Mouse (Mus musculus) lung, postnatal 36 days (tissue): ENCODE data around the gene Wdr95.

Source experiments
- DNase-seq: peaks from one replicate; pipeline ENCODE4 v3.0.0; 2022; ENCODE audit warnings: mixed read lengths

Wdr95 gene

GRCm38 (mm10) chr5:149583507-149583906 is 55.0 kb downstream of the Wdr95 start:
- no peak for DNase-seq

GRCm38 (mm10) chr5:149584154-149584655 is 55.7 kb downstream of the Wdr95 start:
- peak; percentile 46 for DNase-seq

DNA sequence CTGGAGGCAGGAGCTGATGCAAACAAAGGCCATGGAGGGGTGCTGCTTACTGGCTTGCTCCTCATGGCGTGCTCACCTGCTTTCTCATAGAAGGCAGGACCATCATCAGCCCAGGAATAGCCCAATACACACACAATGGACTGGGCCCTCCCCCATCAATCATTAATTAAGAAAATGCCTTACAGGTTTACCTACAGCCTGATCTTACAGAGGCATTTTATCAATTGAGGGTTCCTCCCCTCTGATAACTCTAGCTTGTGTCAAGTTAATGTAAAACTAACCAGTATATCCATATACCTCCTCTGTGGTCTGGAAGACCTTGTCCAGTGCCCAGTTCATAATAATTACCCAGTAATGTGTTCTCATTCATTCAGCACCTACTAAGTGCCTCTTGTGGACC is 56.8 kb downstream of the Wdr95 start:
- DNase-seq = no peak

DNA sequence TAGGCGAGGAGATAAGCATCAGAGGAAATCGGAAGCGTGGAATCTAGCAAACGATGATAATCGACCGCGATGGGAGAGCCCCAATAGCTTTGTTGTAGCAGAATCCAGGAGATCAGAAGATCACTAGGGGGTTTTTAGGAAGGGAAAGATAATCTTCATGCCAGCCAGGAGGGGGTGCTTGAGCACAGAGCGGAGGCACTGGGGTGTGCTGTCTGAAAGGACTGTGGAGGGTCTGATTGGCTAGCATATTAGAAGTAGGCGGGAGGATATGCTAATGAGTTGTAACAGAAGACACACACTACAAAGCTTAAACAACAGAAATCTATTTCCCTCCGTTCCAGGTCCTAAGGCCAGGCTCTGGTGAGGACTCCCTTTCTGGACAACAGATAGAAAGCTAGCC is 57.4 kb downstream of the Wdr95 start:
- no peak for DNase-seq

DNA sequence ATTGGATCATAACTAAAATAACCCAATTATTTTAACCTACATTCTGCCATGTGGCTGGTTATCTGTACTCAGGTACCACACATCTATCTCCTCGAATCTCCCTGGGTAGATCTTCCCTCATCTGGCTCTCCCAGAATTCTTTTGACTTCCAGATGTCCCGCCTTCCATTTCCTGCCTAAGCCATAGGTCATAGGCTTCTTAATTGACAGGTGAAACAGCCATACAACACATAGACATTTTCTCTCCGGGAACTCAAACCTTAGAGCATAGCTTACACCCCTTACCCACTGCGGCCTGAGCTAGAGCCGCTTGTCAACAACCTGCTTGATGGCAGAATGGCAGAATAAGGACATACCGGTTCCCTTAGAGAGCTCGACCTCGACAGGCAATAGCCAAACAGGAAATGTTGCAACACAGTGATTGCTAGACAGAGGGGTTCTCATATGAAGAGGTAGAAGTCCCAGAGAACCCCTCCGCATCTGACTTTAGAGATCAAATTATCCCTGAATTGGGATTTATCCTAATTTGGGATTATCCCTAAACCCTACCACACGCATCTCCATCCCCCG is 58.9 kb downstream of the Wdr95 start:
- no peak for DNase-seq

- DNase-seq = no peak
Measured at GRCm38 (mm10) chr5:149588814-149589534, 60.5 kb downstream of the Wdr95 start.

DNA sequence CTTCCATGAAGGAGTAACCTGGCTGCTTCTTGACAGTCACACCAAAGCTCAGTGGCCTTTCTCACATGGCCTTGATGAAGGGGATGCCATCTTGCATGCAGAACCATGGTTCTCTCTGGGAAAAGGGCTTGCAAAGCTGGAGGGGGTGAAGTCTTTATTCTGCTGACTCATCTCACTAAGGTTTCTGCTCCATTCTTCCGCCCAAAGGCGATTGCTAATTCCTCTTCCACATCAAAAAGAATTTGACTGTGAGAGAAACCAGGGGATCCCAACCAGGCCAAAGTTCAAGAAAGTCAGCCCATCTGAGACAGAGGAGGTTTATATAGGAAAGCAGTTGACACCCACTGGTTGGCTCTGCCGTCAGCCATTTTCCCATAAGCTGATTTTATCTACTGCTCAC is 61.5 kb downstream of the Wdr95 start:
- DNase-seq = no peak

DNA sequence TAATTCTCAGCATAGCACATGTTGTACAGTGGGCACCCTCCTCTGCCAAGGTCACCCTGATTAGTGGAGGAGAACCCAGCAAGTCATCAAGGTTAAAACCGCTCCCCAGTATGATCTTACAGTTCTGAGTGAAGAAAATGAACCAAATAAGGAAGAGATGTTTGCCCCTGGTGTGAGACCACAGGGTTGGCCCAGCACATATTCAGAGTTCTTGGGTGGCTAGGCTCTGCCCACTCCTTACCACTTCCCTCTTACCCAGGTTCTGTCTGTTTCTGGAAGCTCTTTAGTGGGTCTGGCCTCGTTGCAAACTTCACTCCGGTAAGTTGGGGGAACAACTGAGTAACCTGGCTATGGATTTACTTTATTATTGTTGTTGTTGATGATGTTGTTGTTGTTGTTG is 65.7 kb downstream of the Wdr95 start:
- DNase-seq = no peak

DNA sequence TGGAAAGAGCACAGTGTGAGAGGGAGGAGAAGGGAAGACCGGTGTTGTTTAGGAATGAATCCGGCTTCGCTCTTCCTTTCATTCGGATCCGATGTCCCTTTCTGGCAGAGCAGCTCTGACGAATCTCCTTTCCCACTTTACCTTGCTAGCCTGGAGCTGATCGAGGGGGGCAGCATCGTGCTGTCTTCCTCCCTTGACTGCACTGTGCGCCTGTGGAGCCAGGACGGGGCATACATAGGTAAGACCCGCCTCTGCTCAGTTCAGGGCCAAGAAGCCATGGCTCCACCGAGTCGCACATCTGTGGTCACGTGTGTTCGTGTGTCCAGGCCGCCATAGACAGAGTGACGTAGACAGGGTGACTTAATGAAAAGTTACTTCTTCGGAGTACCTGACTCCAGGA is 68.9 kb downstream of the Wdr95 start:
- DNase-seq = no peak

- no peak for DNase-seq
Measured at GRCm38 (mm10) chr5:149601996-149602395, 73.5 kb downstream of the Wdr95 start.

GRCm38 (mm10) chr5:149603241-149603640 is 74.8 kb downstream of the Wdr95 start:
- no peak for DNase-seq

DNA sequence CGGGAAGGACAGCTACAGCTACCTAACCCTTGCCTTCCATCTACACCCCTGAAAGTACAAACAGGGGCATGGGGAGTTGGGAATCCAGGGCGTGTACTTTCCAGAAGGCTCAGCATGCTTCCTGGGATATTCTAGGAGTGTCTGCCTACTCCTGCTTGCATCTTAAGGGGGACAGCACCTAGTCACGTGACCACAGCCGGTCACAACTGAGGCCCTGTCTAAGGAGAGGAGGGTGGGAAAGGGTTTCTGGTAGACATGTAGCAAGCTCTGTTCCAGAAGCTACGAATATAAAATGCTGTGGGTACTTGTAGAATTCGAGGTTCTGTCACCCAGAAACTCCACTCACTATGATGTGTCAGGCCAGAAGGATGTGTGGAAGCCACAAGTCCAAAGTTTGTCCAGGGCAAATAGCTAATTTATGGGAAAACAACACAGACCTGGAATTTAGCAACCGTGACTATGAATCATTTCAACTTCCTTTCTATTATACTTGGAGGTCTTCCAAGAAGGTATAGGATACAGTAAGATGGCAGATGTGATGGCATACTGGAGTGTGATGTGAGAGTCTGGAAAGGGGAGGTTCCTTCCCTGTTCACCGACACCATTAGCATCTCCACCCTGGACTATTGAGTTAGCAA is 78.7 kb downstream of the Wdr95 start:
- no peak for DNase-seq

DNA sequence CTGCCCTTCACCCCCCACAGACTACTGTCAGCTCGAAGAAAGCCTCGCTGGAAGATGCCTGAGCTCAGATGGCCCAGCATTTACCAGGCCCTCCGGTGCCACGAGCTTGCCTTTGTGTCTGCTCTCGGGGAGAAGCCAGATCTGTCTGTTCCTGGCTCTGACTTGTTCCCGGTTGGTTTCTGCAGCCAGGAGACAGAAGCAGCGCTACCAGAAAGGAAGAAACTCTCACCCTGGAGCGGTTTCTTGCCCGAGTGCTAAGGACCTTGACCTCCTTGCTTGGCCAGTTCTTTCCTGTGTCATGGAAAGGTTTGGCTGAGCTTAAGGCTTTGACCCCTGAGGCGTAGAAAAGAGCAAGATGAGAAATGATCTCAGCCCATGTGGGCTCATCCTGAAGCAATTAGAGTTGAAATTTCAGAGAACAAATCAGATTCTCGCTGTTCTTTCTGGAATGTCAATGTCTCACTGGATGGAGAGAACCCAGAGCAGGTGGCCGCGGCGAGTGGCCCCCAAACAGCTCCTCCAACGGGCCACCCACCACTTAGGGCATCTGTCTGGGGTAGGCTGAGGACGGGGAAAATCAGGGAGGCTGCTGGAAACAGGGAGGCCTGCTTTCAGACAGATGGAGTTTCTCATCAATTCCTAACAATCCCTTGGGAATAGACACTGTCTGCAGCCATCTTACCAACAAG is 83.1 kb downstream of the Wdr95 start:
- DNase-seq = no peak

DNA sequence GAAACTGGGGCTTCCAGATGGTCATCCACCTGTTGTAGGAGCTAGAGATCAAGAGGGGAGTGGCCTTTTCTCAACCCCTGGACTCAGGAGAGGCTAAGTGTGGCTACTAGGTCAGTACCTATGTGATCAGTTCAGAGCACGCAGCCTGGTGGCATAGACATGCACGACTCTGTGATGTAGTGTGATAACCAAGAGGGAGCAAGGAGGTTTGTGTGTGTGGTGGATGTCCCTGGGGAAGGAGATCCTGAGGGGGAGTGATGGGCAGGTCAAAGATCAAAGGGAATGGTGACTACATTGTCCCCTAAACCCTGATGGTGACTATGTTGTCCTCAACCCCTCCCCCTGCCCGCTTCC is 83.7 kb downstream of the Wdr95 start:
- DNase-seq = no peak

GRCm38 (mm10) chr5:149612740-149613139 is 84.3 kb downstream of the Wdr95 start:
- DNase-seq = no peak

- DNase-seq = no peak
Measured at GRCm38 (mm10) chr5:149616138-149616537, 87.7 kb downstream of the Wdr95 start.

- no peak for DNase-seq
Measured at GRCm38 (mm10) chr5:149616817-149617216, 88.3 kb downstream of the Wdr95 start.

DNA sequence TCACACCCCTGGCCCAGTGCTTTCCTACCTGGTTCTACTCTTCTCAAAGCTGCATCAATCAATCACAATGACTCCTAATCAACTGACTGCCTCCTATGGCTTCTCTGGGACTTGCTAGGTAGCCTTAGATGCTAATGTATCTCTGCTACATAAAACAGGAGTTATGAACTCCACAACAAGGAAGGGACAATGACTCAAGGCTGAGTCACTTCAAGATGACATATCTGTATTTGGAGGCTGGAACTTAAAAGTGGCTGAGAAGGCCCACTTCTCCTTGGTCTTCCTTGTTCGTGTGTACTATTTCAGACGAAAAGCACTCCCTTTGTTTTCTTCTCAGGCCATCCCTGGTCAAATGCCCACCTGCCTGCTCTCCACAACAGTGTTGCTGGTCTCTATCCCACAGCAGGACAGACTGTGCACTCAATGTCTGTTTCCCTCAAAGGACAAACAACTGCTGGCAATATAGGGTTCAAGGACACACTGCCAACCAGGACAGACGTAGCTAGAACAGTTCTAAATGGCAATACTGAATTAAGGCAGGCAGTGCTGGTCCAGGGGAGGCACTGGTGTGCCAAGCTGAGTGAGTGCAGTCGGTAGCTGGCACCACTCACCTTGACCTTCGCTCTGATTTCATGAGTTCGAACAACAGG is 89.4 kb downstream of the Wdr95 start:
- DNase-seq = no peak

GRCm38 (mm10) chr5:149622152-149622551 is 93.7 kb downstream of the Wdr95 start:
- DNase-seq = no peak

GRCm38 (mm10) chr5:149622644-149623043 is 94.2 kb downstream of the Wdr95 start:
- DNase-seq = no peak

- no peak for DNase-seq
Measured at GRCm38 (mm10) chr5:149623815-149624675, 95.6 kb downstream of the Wdr95 start.

- DNase-seq = no peak
Measured at GRCm38 (mm10) chr5:149625547-149625946, 97.1 kb downstream of the Wdr95 start.
